Comparison of ENCODE assay signal across 9 mouse cellular contexts in the genomic region with DNA sequence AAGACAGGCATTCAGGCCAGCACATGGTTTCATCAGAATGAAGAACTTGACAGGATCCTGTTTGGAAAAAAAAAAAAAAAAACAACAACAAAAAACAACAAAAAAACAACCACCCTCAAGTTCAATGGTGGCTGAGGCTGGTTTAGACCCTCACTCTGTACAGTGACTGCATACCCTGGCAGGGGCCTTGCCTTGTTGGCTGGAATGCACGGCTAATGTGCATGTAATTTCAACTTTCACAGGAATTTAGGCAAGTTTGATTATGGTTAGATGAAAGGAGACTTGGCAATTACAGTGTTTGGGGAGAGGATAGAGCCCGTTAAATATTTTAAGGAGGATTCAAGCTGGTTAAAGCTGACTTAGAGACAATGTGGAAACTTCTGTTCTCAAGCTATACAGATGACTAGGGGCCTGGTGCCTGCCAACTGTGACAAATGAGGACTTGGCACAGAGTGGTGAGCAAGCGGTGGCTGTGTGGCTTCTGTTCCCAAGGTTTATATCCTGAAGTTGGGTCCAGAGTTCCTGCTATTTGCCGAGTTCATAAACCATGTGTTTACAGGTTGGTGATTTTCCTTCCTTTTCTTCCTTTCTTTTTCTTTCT. TPM values are rescaled to one million over a fixed set of nuclear protein-coding genes. Genes with fewer than 3 reads are reported as not detected.
DNase-seq lines count a peak whose midpoint lies in the region; ATAC-seq and TF ChIP-seq lines count a peak whose summit lies in the region.
"Had no signal": no experiment of that assay in that cellular context is flagged by ENCODE, and none has a peak within 500 bp of the region (broad histone marks: within the 10 kb centered on the region; RNA-seq: fewer than 3 reads in every experiment).

No protein-coding gene starts in this region.

- peak; percentile 37 for DNase-seq in lung, embryonic 14.5 days
- no peak for DNase-seq in lung, postnatal 25 days (ENCODE audit: low spot score)
- peak; percentile 29 for DNase-seq in embryo, embryonic 10.5 days (ENCODE audit: low spot score)
- peak; percentile 11 for DNase-seq in heart, postnatal 4 days
- DNase-seq in left cerebral cortex, adult 8-10 months (ENCODE audit: low spot score in 2 of 2) = no peak

- no peak overlapping the region for H3K4me3 ChIP-seq in lung, embryonic 14.5 days (ENCODE audit: low read depth, low read length)
- H3K4me3 ChIP-seq in limb, embryonic 12.5 days (replicated peaks) = no peak overlapping the region

- H3K4me1 ChIP-seq in lung, embryonic 14.5 days (ENCODE audit: insufficient read depth) = no peaks in the 10 kb centered on the region
- H3K4me1 ChIP-seq in limb, embryonic 12.5 days (replicated peaks) = peaks cover 8% of the 10 kb centered on the region

- peak overlapping the region; percentile 29 for H3K4me2 ChIP-seq in lung, embryonic 14.5 days
- H3K4me2 ChIP-seq in limb, embryonic 12.5 days = peak overlapping the region; percentile 2; the same call in 1 of the 2 replicates

- no peaks in the 10 kb centered on the region for H3K27me3 ChIP-seq in lung, embryonic 14.5 days (ENCODE audit: insufficient read depth, low read length)
- no peaks in the 10 kb centered on the region for H3K27me3 ChIP-seq in limb, embryonic 12.5 days

- ATAC-seq in lung, embryonic 14.5 days (ENCODE audit: insufficient read depth) = no peak
- no peak for ATAC-seq in limb, embryonic 12.5 days (ENCODE audit: insufficient number of reproducible peaks, insufficient read depth, low FRiP score, low TSS enrichment, low read depth)
- ATAC-seq in inflammation-experienced regulatory T-cells, adult 6 months = no peak
- no peak for ATAC-seq in erythroid progenitor cell, adult 5-6 weeks (replicated peaks; ENCODE audit: low FRiP score, poor library complexity, severe bottlenecking)

- no peaks in the 10 kb centered on the region for H3K9me3 ChIP-seq in lung, embryonic 14.5 days (ENCODE audit: low read depth, low read length)
- no peaks in the 10 kb centered on the region for H3K9me3 ChIP-seq in limb, embryonic 12.5 days

- WGBS in lung, embryonic 14.5 days = 39% methylated on average over 4 of the region's 4 CpGs
- WGBS in limb, embryonic 12.5 days = 43% methylated on average over 4 of the region's 4 CpGs

- no peak for TF ChIP-seq CTCF in lung, embryonic 14.5 days (IDR thresholded peaks at IDR 0.05; ENCODE audit: low read depth)

- H3K36me3 ChIP-seq in lung, embryonic 14.5 days (ENCODE audit: insufficient read depth) = no peaks in the 10 kb centered on the region
- no peaks in the 10 kb centered on the region for H3K36me3 ChIP-seq in limb, embryonic 12.5 days

- H3K27ac ChIP-seq in lung, embryonic 14.5 days (ENCODE audit: low read depth) = peak overlapping the region; percentile 31; the same call in 1 of the 2 replicates
- H3K27ac ChIP-seq in limb, embryonic 12.5 days = no peak overlapping the region
- H3K27ac ChIP-seq: macrophage had no signal

- no peak overlapping the region for H3K9ac ChIP-seq in lung, embryonic 14.5 days
- no peak overlapping the region for H3K9ac ChIP-seq in limb, embryonic 12.5 days (replicated peaks)

RNA-seq across cellular contexts. Expression of gene Sec16b, which starts 0.6 kb away (rescaled TPM):
- 2.3 and 3.3 TPM in 2 replicates for polyA plus RNA-seq in lung, embryonic 14.5 days (2014; fragmentation: Nextera tagmentation; extraction: Ambion mirVana)
- total RNA-seq in heart, postnatal 4 days (2021) = 1 to 10 TPM; 2.3 TPM
- 1.9 and 2.2 TPM in 2 replicates for polyA plus RNA-seq in limb, embryonic 12.5 days (2016; fragmentation: Nextera tagmentation; extraction: Ambion mirVana)
- polyA plus RNA-seq in inflammation-experienced regulatory T-cells, adult 6 months (2017; shearing (Covaris generic)) = 1 to 10 TPM; 1.2 to 2.4 (median 2.4) TPM
- total RNA-seq in erythroid progenitor cell, adult 5-6 weeks (2015; ENCODE audit: low replicate concordance) = not detected in 2 replicates
- total RNA-seq in erythroid progenitor cell, adult 5-6 weeks (2017; ENCODE audit: low replicate concordance) = 0.68 TPM in 1 of 2 replicates, not detected in the other
- 1 to 10 TPM in 2 of 4 experiments, under 1 TPM in 2; 0.89 to 1.1 (median 1.0) TPM for total RNA-seq in left cerebral cortex, adult 8-10 months (2022)
- polyA plus RNA-seq: macrophage had no signal

RNA-seq across cellular contexts. Expression of gene Cryzl2, which starts 48.7 kb away (rescaled TPM):
- 10.8 and 14.4 TPM in 2 replicates for polyA plus RNA-seq in lung, embryonic 14.5 days (2014; fragmentation: Nextera tagmentation; extraction: Ambion mirVana)
- total RNA-seq in heart, postnatal 4 days (2021) = 10 to 100 TPM; 20.1 to 22.8 TPM
- 7.9 and 8.2 TPM in 2 replicates for polyA plus RNA-seq in limb, embryonic 12.5 days (2016; fragmentation: Nextera tagmentation; extraction: Ambion mirVana)
- polyA plus RNA-seq in inflammation-experienced regulatory T-cells, adult 6 months (2017; shearing (Covaris generic)) = 1 to 10 TPM in 2 of 3 experiments, under 1 TPM in 1; 0.83 to 7.4 (median 6.1) TPM
- total RNA-seq in erythroid progenitor cell, adult 5-6 weeks (2015; ENCODE audit: low replicate concordance) = 5.0 and 9.2 TPM in 2 replicates
- 4.7 TPM in 1 of 2 replicates, not detected in the other for total RNA-seq in erythroid progenitor cell, adult 5-6 weeks (2017; ENCODE audit: low replicate concordance)
- 1 to 10 TPM; 5.4 to 8.3 (median 7.5) TPM for total RNA-seq in left cerebral cortex, adult 8-10 months (2022)

Comparison
In these comparisons a context has a peak if more than half of its experiments do, and no peak if none do; other contexts are left out.
1. DNase-seq: peak in lung, embryonic 14.5 days (single experiment), embryo, embryonic 10.5 days (single experiment) and heart, postnatal 4 days (single experiment); none in lung, postnatal 25 days (single experiment) and left cerebral cortex, adult 8-10 months (0 of 2).